Mouse (Mus musculus): ENCODE data around the gene Gatb.

Gatb gene

DNA sequence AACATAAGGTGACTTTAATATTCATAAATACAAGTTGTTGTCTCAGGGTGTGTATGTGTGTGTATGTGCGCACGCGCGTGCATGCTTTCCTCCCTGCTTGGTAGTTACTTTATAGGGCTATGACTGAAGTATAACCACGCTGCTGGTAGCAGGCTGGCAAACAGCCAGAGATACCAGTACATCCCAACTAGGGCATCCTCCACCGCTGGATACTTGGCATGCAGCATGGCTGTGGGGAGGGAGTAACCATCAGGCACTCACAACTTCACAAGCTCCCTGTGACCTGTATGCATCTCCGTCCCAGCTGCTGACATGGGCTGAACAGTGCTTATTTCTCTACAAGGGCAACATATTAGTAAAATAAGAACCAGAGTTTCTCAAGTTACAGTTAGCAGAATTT is 85.8 kb downstream of the Gatb start:
- DNase-seq (ENCODE audit: low spot score): no peak

DNA sequence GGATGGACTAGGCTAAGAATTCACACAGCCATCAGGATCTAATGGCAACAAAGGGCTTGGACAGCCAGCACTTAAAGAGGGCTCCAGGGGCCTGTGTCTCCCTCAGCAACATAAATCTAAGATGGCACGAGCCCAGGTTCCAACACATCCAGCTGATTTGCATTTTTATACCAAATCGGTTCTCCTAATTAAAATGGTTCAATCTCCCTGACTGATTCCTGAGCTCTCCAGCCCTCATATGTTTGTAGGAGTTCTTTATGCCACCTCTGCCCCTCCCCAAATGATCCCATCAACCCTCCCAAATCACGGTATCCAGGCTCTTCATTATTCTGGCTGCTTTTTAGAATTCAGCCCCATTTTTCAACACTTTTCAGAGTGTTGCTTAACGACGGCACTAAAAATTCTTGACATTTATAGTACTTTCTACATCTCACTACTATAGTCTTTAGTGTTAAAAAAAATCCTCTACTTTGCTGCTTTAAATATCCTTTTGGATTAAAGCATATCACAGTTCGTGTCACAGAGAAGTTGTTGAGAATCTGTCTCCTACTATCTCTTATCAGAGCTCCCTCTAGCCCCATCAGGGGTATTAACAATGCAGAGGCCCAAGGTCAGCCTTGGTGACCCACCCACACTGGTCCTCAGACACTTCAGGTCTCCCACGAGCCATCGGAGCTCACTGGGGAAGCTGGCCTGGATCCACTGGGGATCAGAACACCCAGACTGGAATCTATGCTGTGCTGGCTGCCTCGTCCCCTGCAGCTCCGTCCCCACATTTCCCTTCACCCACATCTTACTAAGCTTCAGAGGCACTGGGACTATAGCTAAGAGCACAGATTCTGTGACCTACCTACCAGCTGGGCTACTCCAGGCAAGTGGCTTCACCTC is 88.3 kb downstream of the Gatb start:
- DNase-seq (ENCODE audit: low spot score): no peak

DNA sequence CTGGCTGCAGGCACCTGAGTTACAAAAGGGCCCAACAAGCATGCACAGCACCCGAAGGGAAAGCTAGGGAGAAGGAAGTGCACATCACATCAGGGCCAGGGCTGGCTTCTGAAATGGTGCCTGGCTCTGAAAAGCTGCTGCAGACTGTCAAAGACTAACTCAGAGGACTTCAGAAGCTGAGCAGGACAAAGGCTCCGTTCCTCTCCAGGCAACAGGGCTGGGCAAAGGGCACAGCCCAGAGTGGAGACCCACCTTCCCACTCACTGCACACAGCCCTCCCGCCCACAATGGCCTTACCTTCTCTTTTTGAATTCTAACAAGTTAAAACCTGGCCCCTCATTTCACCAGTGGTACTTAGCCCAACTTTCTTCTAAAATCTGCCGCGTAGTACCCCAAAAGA is 89.9 kb downstream of the Gatb start:
- no peak for DNase-seq (ENCODE audit: low spot score)

DNA sequence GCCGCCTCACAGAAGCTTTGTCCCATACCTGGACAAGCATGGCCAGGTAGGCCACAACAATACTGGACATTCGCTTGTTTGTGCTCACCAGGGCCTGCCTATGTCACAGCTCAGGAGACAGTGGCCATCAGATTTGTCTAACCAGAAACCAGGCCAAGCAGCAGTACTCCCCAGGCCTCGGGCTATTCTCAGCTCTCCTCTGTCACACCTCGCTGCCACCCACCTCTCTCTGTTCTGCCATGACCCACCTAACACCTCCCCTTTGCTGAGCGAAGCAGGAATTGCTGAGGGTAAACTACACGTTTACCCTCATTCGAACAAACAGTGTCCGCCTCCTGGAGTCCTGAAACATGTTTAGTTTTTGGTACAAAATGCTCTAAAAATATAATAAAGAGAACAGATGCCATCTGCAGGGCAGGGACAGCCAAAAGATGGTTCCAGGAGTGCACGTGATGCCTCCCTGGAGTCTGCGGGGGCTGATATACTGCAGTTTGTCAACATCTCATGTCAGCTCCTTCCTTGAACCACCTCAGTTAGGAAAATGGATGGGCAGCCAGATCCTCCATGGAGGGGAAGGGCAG is 90.8 kb downstream of the Gatb start:
- peak; percentile 69 for DNase-seq (ENCODE audit: low spot score)

DNA sequence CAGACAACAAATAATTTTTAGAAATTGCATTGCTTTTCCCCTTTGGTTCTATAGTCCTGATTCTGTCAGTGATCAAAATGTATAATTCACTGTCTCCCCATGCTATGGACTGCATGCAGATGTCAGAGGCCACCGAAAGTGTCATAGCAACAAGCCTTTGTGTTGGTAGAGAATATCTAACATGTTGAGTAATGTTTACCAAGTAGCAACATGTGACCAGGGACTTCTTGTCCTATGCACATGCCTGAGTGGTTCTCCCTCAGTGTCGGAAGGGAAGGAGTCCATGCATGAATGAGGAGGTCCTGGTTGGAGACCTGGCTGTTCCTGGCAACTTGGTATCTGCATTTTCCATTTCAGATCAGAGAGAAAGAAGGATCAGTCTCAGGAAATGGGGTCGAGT is 92.2 kb downstream of the Gatb start:
- no peak for DNase-seq (ENCODE audit: low spot score)

DNA sequence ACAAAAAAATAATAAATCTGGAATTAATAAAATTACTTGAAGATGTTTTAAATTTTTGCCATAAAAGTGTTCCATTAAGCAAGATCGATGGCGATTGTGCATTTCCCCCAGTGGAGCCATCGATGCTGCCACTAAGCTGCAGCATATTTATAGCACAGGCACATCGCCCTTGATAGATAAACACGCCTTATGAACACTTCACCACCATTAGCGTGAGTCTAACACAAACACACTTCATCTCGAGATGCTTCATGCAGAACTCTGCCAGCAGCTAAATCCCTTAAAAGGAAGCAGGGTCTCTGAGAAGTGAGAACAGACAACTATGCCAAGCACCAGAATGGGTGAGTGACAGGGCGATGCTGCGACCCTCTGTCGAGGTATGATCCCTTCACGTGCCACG is 92.8 kb downstream of the Gatb start:
- no peak for DNase-seq (ENCODE audit: low spot score)

DNA sequence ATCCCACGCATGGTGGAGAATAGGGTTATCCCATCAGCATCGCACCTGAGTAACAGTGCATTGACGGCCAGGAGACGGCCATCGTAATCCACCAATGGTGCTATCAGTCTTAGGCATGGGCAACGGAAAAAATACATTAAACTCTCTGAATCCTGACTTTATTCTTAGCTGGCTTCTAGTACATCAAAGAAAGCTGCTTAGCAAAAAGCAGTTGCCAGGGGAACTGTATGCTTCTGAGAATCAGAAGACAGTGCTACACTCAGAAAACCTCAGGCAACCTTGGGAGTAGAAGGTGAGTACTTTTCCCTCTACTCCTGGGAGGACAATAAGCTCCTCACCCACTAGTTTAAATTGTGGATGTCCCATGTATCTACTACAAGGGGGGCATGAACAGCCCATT is 93.8 kb downstream of the Gatb start:
- no peak for DNase-seq (ENCODE audit: low spot score)

DNA sequence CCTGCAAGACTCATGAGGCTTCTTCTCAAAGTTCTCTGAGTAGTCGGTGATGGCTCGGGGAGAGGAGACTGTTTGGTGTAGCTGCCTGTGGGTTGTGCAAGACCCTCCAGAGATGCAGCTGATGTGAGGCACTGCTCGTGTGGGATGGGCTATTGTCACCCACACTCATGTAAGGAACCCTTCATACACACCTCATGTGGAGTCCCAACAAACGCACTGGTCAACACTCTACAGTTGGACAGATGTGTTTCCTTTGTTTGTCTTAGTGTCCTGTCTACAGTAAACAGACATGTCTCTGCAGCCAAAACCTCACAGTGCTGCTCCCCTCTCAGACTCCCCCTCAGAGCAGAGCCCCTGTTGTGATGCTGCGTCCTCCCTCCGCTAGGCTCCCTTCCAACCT is 95.9 kb downstream of the Gatb start:
- DNase-seq (ENCODE audit: low spot score): no peak

DNA sequence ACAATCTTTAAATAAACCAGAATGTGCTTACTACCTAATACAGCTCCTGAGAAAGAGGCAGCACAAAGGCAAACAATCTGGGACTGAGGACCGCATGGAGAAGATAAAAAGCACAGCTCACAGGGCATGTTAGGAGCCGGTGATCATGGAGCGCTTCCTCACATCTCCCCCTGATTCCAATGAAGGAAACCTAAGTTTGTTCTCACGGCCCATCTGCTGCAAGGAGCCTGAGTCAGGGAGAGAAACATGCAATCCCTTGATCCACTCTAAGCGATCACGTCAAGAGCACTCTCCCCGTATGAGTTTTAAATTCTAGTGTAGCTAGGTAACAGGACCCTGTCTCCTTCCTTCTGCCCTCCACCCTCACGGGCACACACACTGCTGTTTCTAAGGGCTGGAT is 103.2 kb downstream of the Gatb start:
- DNase-seq (ENCODE audit: low spot score): no peak

DNA sequence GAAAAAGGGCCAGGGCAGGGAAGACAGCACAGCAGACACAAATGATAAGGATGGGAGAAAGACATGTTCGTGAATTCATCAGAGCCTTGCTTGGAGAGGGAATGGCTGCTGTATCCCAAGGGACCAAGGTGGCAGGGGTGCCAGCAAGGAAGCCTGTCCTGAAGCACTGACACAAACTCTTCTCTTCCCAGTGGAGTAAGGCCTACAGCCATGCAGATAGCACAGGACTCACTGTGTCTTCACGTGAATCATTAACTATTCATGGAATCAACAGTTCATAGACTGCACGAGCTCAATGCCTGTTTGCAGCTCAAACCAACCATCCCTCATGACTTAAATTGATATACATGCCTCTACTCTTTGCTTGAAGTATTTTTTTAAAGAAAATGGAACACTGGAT is 104.0 kb downstream of the Gatb start:
- DNase-seq (ENCODE audit: low spot score): no peak

DNA sequence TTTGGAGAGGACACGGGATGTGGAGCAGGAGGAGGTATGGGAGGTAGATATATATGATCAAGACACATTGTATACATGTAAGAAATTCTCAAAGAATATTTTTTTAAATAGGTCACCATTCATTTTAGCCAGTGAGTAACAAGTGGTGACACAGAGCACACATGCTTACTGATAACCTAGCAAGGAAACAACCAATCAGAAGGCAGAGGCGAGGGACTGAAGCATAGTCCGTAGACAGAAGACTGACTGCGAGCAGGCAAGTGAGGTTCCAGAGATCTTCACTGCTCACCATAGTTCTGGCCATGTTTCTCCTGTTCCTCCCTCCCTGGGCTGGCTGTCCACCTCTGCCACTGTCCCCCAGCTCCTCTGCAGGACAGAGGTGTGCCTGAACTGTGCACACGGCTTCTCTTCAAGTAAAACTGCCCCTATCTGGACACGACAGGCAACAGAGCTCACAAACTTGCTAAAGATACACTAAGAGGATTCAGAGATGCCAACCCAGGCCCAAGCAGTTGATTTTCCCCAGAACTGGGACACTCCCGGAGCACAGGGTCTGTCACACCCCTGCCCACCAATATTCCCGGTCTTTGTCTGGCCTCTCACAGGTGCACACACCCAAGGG is 105.5 kb downstream of the Gatb start:
- DNase-seq (ENCODE audit: low spot score): no peak

DNA sequence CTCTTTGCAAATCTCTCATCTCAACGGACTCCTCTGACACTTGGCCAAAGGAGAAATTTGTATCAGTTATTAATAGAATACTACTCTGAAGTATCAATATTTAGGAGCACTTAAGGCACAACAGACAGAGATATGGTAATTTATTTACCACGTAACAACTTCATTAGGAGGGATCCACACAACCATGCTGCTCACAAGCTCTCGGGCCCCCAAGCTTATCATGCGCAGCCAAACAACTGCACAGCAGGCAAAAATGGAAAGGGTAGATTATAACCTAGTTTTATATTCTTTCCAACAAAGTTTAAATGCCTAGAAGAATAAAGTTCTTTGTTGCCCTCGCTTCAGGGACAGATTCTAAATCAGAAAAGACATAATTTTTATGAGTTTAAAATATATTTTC is 106.0 kb downstream of the Gatb start:
- DNase-seq (ENCODE audit: low spot score): no peak

DNA sequence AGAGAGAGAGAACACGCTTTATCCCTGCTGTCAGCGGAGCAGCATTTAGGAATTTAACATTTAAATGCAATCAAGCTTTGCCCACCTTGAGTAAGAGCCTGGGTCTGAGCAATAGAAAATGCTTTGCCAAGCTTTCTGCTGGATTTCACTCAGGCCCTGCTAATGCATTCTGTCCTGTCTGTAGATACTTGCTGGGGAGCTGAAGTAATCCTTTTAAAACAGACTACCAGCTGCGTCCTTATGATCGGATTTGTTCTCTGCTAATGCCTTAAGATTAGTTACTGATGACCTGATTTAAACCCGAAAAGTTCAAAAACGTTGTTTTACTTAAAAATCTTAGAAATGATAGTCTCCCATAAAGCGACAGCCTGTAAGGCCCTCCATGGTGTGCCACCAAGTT is 107.2 kb downstream of the Gatb start:
- DNase-seq (ENCODE audit: low spot score): no peak

DNA sequence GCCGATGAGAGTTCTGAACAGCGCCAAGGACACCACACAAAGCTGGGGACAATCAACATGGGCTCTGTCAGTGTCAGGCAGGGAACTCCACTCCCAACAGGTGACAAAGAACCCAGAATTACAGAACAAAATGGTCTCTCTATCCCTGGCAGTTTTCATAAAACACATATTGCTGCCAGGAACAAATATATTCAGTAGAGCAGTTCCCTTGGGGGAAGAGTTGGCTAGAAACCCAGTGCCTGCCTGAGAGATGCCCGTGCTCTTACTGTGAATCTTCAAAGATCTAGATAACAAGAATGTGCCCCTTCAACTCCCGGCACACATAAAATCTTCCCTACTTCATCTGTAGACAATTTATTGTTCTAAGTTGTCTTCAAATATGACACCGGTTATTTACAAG is 109.7 kb downstream of the Gatb start:
- no peak for DNase-seq (ENCODE audit: low spot score)

DNA sequence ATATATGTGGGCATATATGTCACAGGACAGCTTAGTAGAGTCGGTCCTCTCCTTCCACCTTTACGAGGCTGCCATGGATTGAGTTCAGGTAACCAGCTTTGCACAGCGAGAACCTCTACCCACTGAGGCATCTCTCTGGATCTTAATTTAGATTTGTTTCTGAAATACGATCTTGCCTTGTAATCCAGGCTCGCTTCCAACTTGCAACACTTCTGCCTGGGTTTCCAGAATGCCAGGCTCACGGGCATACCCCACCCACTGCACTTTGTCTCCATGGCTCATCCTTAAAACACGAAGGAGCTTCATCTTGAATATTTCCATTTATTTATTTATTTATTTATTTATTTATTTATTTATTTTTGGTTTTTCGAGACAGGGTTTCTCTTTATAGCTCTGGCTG is 111.4 kb downstream of the Gatb start:
- DNase-seq (ENCODE audit: low spot score): no peak

DNA sequence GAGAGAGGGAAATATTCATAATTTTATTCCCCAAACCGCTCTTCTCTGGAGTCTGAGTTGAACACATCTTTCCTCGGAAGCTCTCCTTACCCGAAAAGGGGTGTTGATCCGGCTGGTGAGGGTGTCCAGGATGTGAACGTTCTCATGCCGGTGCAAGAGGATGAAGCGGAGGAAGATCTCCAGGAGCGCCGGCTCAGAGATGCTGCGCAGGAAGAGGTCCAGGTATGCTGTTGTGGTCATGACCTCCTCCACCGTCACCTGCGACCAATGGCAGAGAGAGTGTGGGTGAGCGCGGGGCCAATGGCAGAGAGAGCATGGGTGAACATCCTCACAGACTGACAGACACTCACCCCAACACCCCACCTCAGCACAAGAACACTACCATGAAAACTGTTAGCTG is 114.4 kb downstream of the Gatb start:
- DNase-seq (ENCODE audit: low spot score): no peak

DNA sequence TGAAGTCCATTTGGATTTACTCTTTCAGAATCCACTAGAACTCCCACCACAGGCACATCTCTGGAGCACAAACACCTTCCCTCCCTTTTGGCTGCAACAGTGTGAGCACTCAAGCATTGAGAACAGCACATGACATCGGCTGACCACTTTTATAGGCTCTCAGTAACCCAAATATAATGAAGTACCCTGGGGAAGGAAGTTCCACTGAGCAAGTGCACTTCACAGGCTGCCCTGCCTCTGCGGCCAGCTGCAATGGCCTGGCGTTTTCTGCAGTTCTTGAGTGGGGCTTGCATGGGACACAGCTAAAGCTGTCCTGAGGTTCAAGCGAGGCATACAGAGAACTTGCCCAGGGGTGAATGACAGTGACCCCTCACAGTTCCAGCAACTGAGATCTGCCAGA is 117.2 kb downstream of the Gatb start:
- no peak for DNase-seq (ENCODE audit: low spot score)

DNA sequence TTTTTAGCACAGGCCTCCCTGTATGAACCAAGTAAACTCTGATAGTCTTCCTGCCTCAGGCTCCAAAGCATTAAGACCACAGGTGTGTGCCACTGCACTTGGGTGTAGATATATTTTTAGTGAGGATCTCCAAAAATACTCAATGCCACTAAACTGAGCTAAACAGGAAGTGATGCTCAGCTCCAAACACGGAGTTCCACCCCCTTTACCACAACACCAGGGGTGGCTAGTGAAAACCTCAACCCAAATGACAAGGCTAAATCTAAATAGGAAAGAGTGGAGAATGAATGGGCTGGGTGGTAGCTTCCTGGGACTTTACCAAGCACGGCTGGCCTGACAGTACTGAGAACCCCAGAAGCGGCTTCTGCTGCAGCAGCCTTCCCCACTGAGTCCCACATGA is 119.1 kb downstream of the Gatb start:
- no peak for DNase-seq (ENCODE audit: low spot score)

DNA sequence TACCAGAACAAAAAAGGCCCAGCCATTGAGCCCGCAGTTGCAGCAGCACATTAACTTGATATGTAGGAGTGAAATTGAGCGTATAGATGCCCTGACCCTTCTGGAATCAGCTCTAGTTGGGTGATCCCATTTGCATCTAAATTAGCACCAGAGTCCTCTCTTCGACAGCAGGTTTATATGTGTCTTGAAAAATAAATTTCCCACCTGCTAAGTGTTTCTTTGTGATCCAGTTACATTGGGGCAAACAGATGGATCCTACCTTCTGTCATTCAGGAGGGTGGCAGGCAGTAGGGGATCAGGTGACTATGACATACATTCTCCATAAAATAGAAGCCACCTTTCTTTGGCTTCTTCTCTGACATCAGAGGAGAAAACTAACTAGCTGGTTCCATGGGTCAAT is 121.1 kb downstream of the Gatb start:
- no peak for DNase-seq (ENCODE audit: low spot score)

DNA sequence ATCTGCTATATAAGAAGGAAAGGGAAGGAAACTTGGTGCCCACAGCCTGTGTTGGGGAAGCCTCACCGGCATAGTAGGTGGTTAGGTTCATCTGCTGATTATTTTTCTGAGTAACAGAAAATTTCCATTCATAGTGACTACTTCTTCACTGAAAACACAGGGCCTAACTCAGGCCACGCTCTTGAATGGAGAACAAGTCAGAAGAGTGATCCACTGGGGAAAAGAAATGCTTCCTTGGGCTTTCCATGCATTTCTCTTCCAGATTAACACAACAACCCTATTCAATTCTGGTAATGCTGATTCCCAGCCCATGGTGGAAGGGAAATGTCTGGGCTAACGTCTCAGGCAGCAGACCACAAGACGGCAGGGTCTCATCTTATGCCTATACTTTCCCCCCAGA is 124.6 kb downstream of the Gatb start:
- DNase-seq (ENCODE audit: low spot score): no peak

DNA sequence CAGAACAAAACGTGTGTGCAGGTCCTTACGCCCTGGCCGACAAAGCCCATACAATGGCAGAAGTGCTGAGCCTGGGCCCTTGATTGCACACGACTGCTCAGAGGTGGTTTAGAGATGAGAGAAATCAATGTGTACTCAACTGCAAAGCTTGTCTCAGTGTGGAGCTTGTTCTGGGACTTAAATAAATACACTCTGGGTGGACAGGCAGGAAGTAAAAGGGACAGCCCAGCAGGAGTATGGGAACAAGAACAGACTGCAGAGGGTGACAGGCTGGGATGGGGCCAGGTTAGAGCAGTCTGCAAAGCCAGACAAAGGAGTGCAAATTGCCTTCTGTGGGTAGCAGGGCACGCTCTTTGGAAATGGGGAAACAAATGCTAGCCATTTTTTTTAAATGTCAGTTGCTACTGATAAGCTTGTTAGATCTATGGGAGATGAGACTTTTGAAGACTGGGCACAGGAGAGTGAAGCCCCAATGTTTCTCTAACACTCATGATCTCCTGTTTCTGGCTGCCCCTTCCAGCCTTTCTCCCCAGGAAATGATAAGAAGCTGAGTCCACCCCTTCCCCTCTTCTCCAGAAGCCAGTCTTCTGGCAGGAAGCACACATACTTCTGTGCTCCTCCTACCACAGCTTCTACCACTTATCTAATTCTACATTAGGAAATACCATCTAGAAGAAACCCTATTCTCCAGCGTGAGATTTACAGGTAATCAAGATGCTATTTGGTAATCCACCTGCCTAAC is 129.4 kb downstream of the Gatb start:
- no peak for DNase-seq (ENCODE audit: low spot score)
